In the genomic region with DNA sequence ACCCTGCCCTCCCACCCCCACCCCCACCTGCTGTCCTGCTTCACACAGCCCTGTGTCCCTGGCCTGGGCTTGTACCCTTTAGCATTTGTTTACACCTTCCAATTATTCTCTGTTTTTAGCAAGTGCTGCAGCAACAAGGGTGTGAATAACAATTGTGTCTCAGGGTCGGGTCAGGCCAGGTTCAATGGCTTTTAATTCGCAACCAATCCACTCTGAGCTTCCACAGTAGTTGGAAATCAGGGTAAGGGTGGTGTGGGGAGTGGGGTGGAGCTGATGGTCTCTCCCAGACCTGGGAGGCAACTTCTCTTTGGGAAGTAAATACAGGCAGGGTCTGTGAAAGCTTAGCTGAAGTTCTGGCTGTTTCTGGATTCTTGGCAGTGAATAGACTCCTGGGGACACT, we compare ENCODE assay signal across 18 mouse cellular contexts.
"Had no signal": no experiment of that assay in that cellular context is flagged by ENCODE, and none has a peak within 500 bp of the region (broad histone marks: within the 10 kb centered on the region; RNA-seq: fewer than 3 reads in every experiment).

No protein-coding gene starts in this region.

- H3K27me3 ChIP-seq: limb, embryonic 13.5 days; liver, embryonic 12.5 days; liver, embryonic 15.5 days; lung, embryonic 15.5 days; stomach, embryonic 15.5 days had no signal

- H3K36me3 ChIP-seq: limb, embryonic 10.5 days; limb, embryonic 13.5 days; liver, embryonic 12.5 days; liver, embryonic 15.5 days; lung, embryonic 15.5 days; stomach, embryonic 15.5 days had no signal

- H3K9me3 ChIP-seq: limb, embryonic 10.5 days; limb, embryonic 13.5 days; liver, embryonic 12.5 days; liver, embryonic 15.5 days; lung, embryonic 15.5 days; stomach, embryonic 15.5 days had no signal

- H3K4me3 ChIP-seq: limb, embryonic 10.5 days; limb, embryonic 13.5 days; liver, embryonic 12.5 days; liver, embryonic 15.5 days; lung, embryonic 15.5 days; stomach, embryonic 15.5 days had no signal

- DNase-seq: kidney, adult 2 months; kidney, postnatal 4 days; liver; lung, adult 18-20 months; lung, postnatal 10 days; lung, postnatal 4 days; midbrain, embryonic 14.5 days; right cerebral cortex, postnatal 25 days; spleen, adult 18-20 months; thymus, postnatal 25 days had no signal

- H3K9ac ChIP-seq: limb, embryonic 13.5 days; liver, embryonic 12.5 days; liver, embryonic 15.5 days; lung, embryonic 15.5 days; stomach, embryonic 15.5 days had no signal

- ATAC-seq: liver, embryonic 12.5 days had no signal

- H3K4me2 ChIP-seq: limb, embryonic 13.5 days; liver, embryonic 12.5 days; liver, embryonic 15.5 days; lung, embryonic 15.5 days; midbrain, embryonic 11.5 days; stomach, embryonic 15.5 days had no signal

- H3K27ac ChIP-seq: kidney, postnatal 0 days; limb, embryonic 10.5 days; limb, embryonic 13.5 days; liver, embryonic 12.5 days; liver, embryonic 15.5 days; lung, embryonic 15.5 days; stomach, embryonic 15.5 days had no signal

- H3K4me1 ChIP-seq: limb, embryonic 10.5 days; limb, embryonic 13.5 days; liver, embryonic 12.5 days; liver, embryonic 15.5 days; lung, embryonic 15.5 days; stomach, embryonic 15.5 days had no signal
